Mouse (Mus musculus) hindbrain, embryonic 15.5 days (tissue): ENCODE measurements at regions not wholly inside any gene's neighbourhood (a gene's known extent, or its start where the extent isn't known, plus 50 kb on each side); places are given as distances from the start of the nearest gene placed in this dataset.

Experiments used
- ATAC-seq: fragments of 200-750 bp; cut with Nextera tagmentation; 2 replicates; pipeline ENCODE4 v1.8.0; 2017; ENCODE audit warnings: low read depth, moderate number of reproducible peaks, moderate TSS enrichment; ENCODE audit not compliant: low FRiP score
- H3K27ac ChIP-seq: fragments of 300-500 bp; sonication (generic); replicated peaks from 2 replicates; pipeline ENCODE4 v1.5.1; 2015; ENCODE audit warnings: mild to moderate bottlenecking, inconsistent platforms
- H3K27me3 ChIP-seq: fragments of 300-500 bp; sonication (generic); 2 replicates; pipeline ENCODE4 v1.6.1; 2015; ENCODE audit warnings: control low read depth, inconsistent platforms
- H3K36me3 ChIP-seq: fragments of 300-500 bp; sonication (generic); 2 replicates; pipeline ENCODE4 v1.6.1; 2015; ENCODE audit warnings: control low read depth, inconsistent platforms
- H3K4me1 ChIP-seq: fragments of 300-500 bp; sonication (generic); replicated peaks from 2 replicates; pipeline ENCODE4 v1.6.1; 2015; ENCODE audit warnings: control low read depth, inconsistent platforms
- H3K4me2 ChIP-seq: fragments of 300-500 bp; sonication (generic); 2 replicates; pipeline ENCODE4 v1.6.1; 2015; ENCODE audit warnings: moderate library complexity, mild to moderate bottlenecking, inconsistent platforms
- H3K4me3 ChIP-seq: fragments of 300-500 bp; sonication (generic); 2 replicates; pipeline ENCODE4 v1.5.1; 2015; ENCODE audit warnings: mild to moderate bottlenecking, inconsistent platforms
- H3K9ac ChIP-seq: fragments of 300-500 bp; sonication (generic); 2 replicates; pipeline ENCODE4 v1.6.1; 2015; ENCODE audit warnings: inconsistent platforms
- H3K9me3 ChIP-seq: fragments of 300-500 bp; sonication (generic); 2 replicates; pipeline ENCODE4 v1.6.1; 2016; ENCODE audit warnings: control low read depth, inconsistent platforms
- WGBS: fragments of 180-500 bp; shearing (Covaris S2); methylation state at CpG from one replicate; pipeline ENCODE4 v1.1.7; 2015; 5-methylcytosine and 5-hydroxymethylcytosine counted together

GRCm38 (mm10) chr3:124986930-124987329, 406.0 kb upstream of the 1700003H04Rik start:
- no peaks in the 10 kb centered on the region for H3K9me3 ChIP-seq
- H3K9ac ChIP-seq: no peak overlapping the region
- H3K36me3 ChIP-seq: no peaks in the 10 kb centered on the region
- H3K27me3 ChIP-seq: no peaks in the 10 kb centered on the region
- no peak for ATAC-seq
- H3K4me2 ChIP-seq: no peak overlapping the region
- no peak overlapping the region for H3K4me3 ChIP-seq
- WGBS: 6% methylated on average over 1 of the region's 1 CpGs
- H3K4me1 ChIP-seq: no peaks in the 10 kb centered on the region
- H3K27ac ChIP-seq: no peak overlapping the region

- Histone ChIP-seq H3K4me3 (no peak overlapping the region), H3K36me3 (no peaks in the 10 kb centered on the region), H3K4me2 (no peak overlapping the region), H3K27me3 (no peaks in the 10 kb centered on the region), H3K4me1 (no peaks in the 10 kb centered on the region), H3K27ac (no peak overlapping the region), H3K9me3 (no peaks in the 10 kb centered on the region), H3K9ac (no peak overlapping the region)
- 0 out of 2 replicates have a peak, but pooled peaks have one; percentile 34 for ATAC-seq
- 12% methylated on average over 3 of the region's 3 CpGs for WGBS
Observed at GRCm38 (mm10) chr3:124986515-124986914, 405.6 kb upstream of the 1700003H04Rik start.

DNA sequence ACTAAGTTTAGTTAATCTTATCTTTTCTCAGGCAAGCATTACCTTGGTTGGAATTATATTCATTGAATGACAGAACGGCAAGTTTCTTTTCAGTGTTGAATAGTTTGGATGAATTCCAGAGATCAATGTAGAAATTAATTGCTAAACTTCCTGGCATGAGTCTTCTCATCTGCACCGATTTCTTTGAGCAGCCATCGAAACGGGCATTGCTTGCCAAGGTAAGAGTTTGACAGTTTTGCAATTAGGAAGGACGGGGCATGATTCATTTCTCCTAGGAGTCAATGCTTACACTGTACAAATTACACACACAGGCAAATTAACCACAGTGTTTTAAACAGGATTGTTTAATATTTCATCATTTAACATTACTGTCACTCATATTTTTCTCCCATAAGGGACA, 404.5 kb upstream of the 1700003H04Rik start:
- H3K27me3 ChIP-seq: no peaks in the 10 kb centered on the region
- H3K36me3 ChIP-seq: no peaks in the 10 kb centered on the region
- no peaks in the 10 kb centered on the region for H3K9me3 ChIP-seq
- 45% methylated on average over 5 of the region's 5 CpGs for WGBS
- no peak for ATAC-seq
- no peak overlapping the region for H3K4me3 ChIP-seq
- no peaks in the 10 kb centered on the region for H3K4me1 ChIP-seq
- H3K9ac ChIP-seq: no peak overlapping the region
- no peak overlapping the region for H3K27ac ChIP-seq
- H3K4me2 ChIP-seq: no peak overlapping the region

- Histone ChIP-seq H3K9me3 (no peaks in the 10 kb centered on the region), H3K27ac (no peak overlapping the region), H3K9ac (no peak overlapping the region), H3K27me3 (no peaks in the 10 kb centered on the region), H3K36me3 (no peaks in the 10 kb centered on the region), H3K4me2 (no peak overlapping the region), H3K4me1 (no peaks in the 10 kb centered on the region; the same call in 1 of the 2 replicates), H3K4me3 (no peak overlapping the region)
- WGBS: 69% methylated on average over 2 of the region's 2 CpGs
- no peak for ATAC-seq
Observed at GRCm38 (mm10) chr3:124935147-124935849, 354.4 kb upstream of the 1700003H04Rik start.

GRCm38 (mm10) chr3:124932655-124933054, 351.8 kb upstream of the 1700003H04Rik start:
- H3K4me3 ChIP-seq: no peak overlapping the region

GRCm38 (mm10) chr3:124930773-124931607, 350.1 kb upstream of the 1700003H04Rik start:
- H3K27ac ChIP-seq: peak overlapping the region; percentile 73
- no peaks in the 10 kb centered on the region for H3K36me3 ChIP-seq
- H3K9ac ChIP-seq: no peak overlapping the region
- 35% methylated on average over 15 of the region's 15 CpGs for WGBS
- ATAC-seq: peak; percentile 79
- no peaks in the 10 kb centered on the region for H3K27me3 ChIP-seq
- no peaks in the 10 kb centered on the region for H3K9me3 ChIP-seq
- H3K4me3 ChIP-seq: peak overlapping the region; percentile 22
- no peaks in the 10 kb centered on the region; the same call in 1 of the 2 replicates for H3K4me1 ChIP-seq
- H3K4me2 ChIP-seq: peak overlapping the region; percentile 50

More at GRCm38 (mm10) chr3:124932655-124933054, 351.8 kb upstream of the 1700003H04Rik start:
- H3K9ac ChIP-seq: no peak overlapping the region
- no peaks in the 10 kb centered on the region for H3K9me3 ChIP-seq
- H3K4me2 ChIP-seq: no peak overlapping the region
- H3K4me1 ChIP-seq: no peaks in the 10 kb centered on the region; the same call in 1 of the 2 replicates
- WGBS: 85% methylated on average over 1 of the region's 1 CpGs
- no peaks in the 10 kb centered on the region for H3K36me3 ChIP-seq
- ATAC-seq: no peak
- no peak overlapping the region for H3K27ac ChIP-seq
- H3K27me3 ChIP-seq: no peaks in the 10 kb centered on the region

DNA sequence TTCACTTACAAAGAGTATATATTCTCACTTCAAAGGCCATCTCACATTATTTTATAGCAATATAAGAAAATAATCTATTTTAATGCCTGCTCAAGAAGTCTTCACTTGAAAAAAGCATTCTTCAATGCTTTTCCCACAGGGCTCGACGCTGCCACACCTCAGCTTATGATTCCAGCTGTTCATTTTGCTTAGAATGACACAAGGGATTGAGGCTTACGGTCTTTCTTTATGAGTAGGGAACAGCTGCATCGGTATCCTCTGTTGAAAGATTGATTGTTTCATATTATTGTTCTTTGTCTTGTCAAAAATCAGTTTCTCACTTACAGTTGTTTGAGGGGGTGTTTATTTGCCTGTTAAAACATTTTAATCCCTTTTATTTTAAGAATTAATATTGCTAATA, 328.0 kb upstream of the 1700003H04Rik start:
- Histone ChIP-seq H3K9ac (no peak overlapping the region), H3K9me3 (no peaks in the 10 kb centered on the region), H3K36me3 (no peaks in the 10 kb centered on the region), H3K4me1 (no peaks in the 10 kb centered on the region), H3K4me2 (no peak overlapping the region), H3K4me3 (no peak overlapping the region), H3K27ac (no peak overlapping the region), H3K27me3 (no peaks in the 10 kb centered on the region)
- ATAC-seq: no peak
- 70% methylated on average over 4 of the region's 4 CpGs for WGBS
